Mouse (Mus musculus) heart, embryonic 11.5 days (tissue): Measurements from ENCODE around the gene Plxdc2. TPM values are rescaled to one million over a fixed set of nuclear protein-coding genes. Genes with fewer than 3 reads are reported as not detected.

ENCODE experiments used
- ATAC-seq: fragments of 200-750 bp; cut with Nextera tagmentation; replicated peaks from 2 replicates; pipeline ENCODE4 v1.8.0; 2017; ENCODE audit warnings: moderate library complexity; ENCODE audit not compliant: insufficient number of reproducible peaks, low FRiP score, low TSS enrichment
- H3K27ac ChIP-seq: fragments of 300-500 bp; sonication (generic); 2 replicates; pipeline ENCODE4 v1.5.1; 2014; ENCODE audit warnings: mild to moderate bottlenecking, low read depth, low read length
- H3K27me3 ChIP-seq: fragments of 300-500 bp; sonication (generic); 2 replicates; pipeline ENCODE4 v1.6.1; 2014; ENCODE audit warnings: mild to moderate bottlenecking, low read length, mixed read lengths; ENCODE audit not compliant: control insufficient read depth, insufficient read depth
- H3K36me3 ChIP-seq: fragments of 300-500 bp; sonication (generic); 2 replicates; pipeline ENCODE4 v1.6.1; 2014; ENCODE audit warnings: mild to moderate bottlenecking, low read length, moderate library complexity, mixed read lengths; ENCODE audit not compliant: control insufficient read depth, insufficient read depth
- H3K4me1 ChIP-seq: fragments of 300-500 bp; sonication (generic); 2 replicates; pipeline ENCODE4 v1.6.1; 2014; ENCODE audit warnings: low read length; ENCODE audit not compliant: control insufficient read depth, insufficient read depth
- H3K4me2 ChIP-seq: fragments of 300-500 bp; sonication (generic); 2 replicates; pipeline ENCODE4 v1.6.1; 2014; ENCODE audit warnings: mild to moderate bottlenecking, moderate library complexity
- H3K4me3 ChIP-seq: fragments of 300-500 bp; sonication (generic); 2 replicates; pipeline ENCODE4 v1.5.1; 2014; ENCODE audit warnings: low read depth, low read length
- H3K9ac ChIP-seq: fragments of 300-500 bp; sonication (generic); 2 replicates; pipeline ENCODE4 v1.6.1; 2014; ENCODE audit warnings: mild to moderate bottlenecking, low read depth, low read length, moderate library complexity
- H3K9me3 ChIP-seq: fragments of 300-500 bp; sonication (generic); replicated peaks from 2 replicates; pipeline ENCODE4 v1.6.1; 2016; ENCODE audit warnings: low read length; ENCODE audit not compliant: control insufficient read depth
- WGBS: fragments of 180-500 bp; shearing (Covaris S2); extraction: QIAGEN DNeasy Blood & Tissue Kit; methylation state at CpG from one replicate; pipeline ENCODE4 v1.1.7; 2014; ENCODE audit not compliant: insufficient replicate concordance; 5-methylcytosine and 5-hydroxymethylcytosine counted together
- polyA plus RNA-seq: library from polyadenylated mRNA; unstranded; fragments of >200 nt; fragmentation: Nextera tagmentation; extraction: Ambion mirVana; gene quantifications from 2 replicates; pipeline ENCODE4 v1.2.1, GENCODE M21; 2014

Gene Plxdc2
- 18.2 and 18.4 TPM in 2 replicates for polyA plus RNA-seq

GRCm38 (mm10) chr2:16356106-16356818, at the start of gene Plxdc2:
TSS of gene Plxdc2 (plus strand) at chr2:16356304.
- H3K4me3 ChIP-seq = peak within 1 kb of the TSS; percentile 50
- ATAC-seq = peak; percentile 81
- H3K36me3 ChIP-seq = no peaks in the 10 kb centered on the region
- H3K4me2 ChIP-seq = peak within 1 kb of the TSS; percentile 74
- WGBS = under 1% methylated on average over 44 of the region's 45 CpGs
- H3K27me3 ChIP-seq = no peaks in the 10 kb centered on the region; the same call in 1 of the 2 replicates
- H3K9me3 ChIP-seq = no peaks in the 10 kb centered on the region
- peak within 1 kb of the TSS; percentile 68 for H3K9ac ChIP-seq
- H3K27ac ChIP-seq = peak within 1 kb of the TSS; percentile 60; the same call in 1 of the 2 replicates
- H3K4me1 ChIP-seq = no peaks in the 10 kb centered on the region

- Histone ChIP-seq H3K9me3 (no peaks in the 10 kb centered on the region), H3K36me3 (no peaks in the 10 kb centered on the region), H3K4me1 (no peaks in the 10 kb centered on the region), H3K9ac (no peak overlapping the region), H3K4me2 (no peak overlapping the region), H3K27me3 (no peaks in the 10 kb centered on the region), H3K4me3 (no peak overlapping the region), H3K27ac (no peak overlapping the region)
- ATAC-seq = no peak
- 41% methylated on average over 2 of the region's 2 CpGs for WGBS
These were observed 45.7 kb upstream of the Plxdc2 start for GRCm38 (mm10) chr2:16310387-16310786.

- no peak for ATAC-seq
- H3K36me3 ChIP-seq = no peaks in the 10 kb centered on the region
- no peak overlapping the region for H3K9ac ChIP-seq
- no peaks in the 10 kb centered on the region for H3K9me3 ChIP-seq
- H3K4me1 ChIP-seq = no peaks in the 10 kb centered on the region
- H3K4me3 ChIP-seq = no peak overlapping the region
- no peaks in the 10 kb centered on the region for H3K27me3 ChIP-seq
- WGBS = 56% methylated on average over 4 of the region's 4 CpGs
- H3K4me2 ChIP-seq = no peak overlapping the region
- no peak overlapping the region for H3K27ac ChIP-seq
These were observed 43.6 kb upstream of the Plxdc2 start for GRCm38 (mm10) chr2:16312400-16313070.

GRCm38 (mm10) chr2:16335194-16335781, 20.8 kb upstream of the Plxdc2 start:
- Histone ChIP-seq H3K9ac (no peak overlapping the region), H3K4me2 (no peak overlapping the region), H3K4me3 (no peak overlapping the region), H3K4me1 (no peaks in the 10 kb centered on the region), H3K27ac (no peak overlapping the region), H3K27me3 (no peaks in the 10 kb centered on the region), H3K36me3 (no peaks in the 10 kb centered on the region), H3K9me3 (no peaks in the 10 kb centered on the region)
- ATAC-seq = no peak
- WGBS = 61% methylated on average over 4 of the region's 4 CpGs

- H3K27ac ChIP-seq = no peak overlapping the region
- H3K4me1 ChIP-seq = no peaks in the 10 kb centered on the region
- H3K9me3 ChIP-seq = no peaks in the 10 kb centered on the region
- H3K36me3 ChIP-seq = no peaks in the 10 kb centered on the region
- no peak overlapping the region for H3K4me2 ChIP-seq
- 63% methylated on average over 2 of the region's 2 CpGs for WGBS
- no peak overlapping the region for H3K9ac ChIP-seq
- H3K27me3 ChIP-seq = no peaks in the 10 kb centered on the region
- ATAC-seq = no peak
- no peak overlapping the region for H3K4me3 ChIP-seq
These were observed 11.5 kb upstream of the Plxdc2 start for GRCm38 (mm10) chr2:16344564-16344963.

GRCm38 (mm10) chr2:16351106-16351505, 5.0 kb upstream of the Plxdc2 start:
- no peaks in the 10 kb centered on the region for H3K9me3 ChIP-seq
- no peak overlapping the region for H3K4me2 ChIP-seq
- no peaks in the 10 kb centered on the region for H3K36me3 ChIP-seq
- 59% methylated on average over 3 of the region's 3 CpGs for WGBS
- H3K9ac ChIP-seq = no peak overlapping the region
- no peak overlapping the region for H3K4me3 ChIP-seq
- H3K27ac ChIP-seq = no peak overlapping the region
- no peak for ATAC-seq
- no peaks in the 10 kb centered on the region for H3K4me1 ChIP-seq
- no peaks in the 10 kb centered on the region for H3K27me3 ChIP-seq

GRCm38 (mm10) chr2:16355611-16356105, 446 bp upstream of the Plxdc2 start:
- under 1% methylated on average over 21 of the region's 22 CpGs for WGBS
- Histone ChIP-seq H3K9ac (peak overlapping the region; percentile 47; the same call in 1 of the 2 replicates), H3K9me3 (no peaks in the 10 kb centered on the region), H3K27me3 (no peaks in the 10 kb centered on the region; the same call in 1 of the 2 replicates), H3K4me3 (peak overlapping the region; percentile 50), H3K4me1 (no peaks in the 10 kb centered on the region), H3K4me2 (peak overlapping the region; percentile 74), H3K27ac (0 out of 2 replicates have a peak overlapping the region, but pooled peaks have one; percentile 60), H3K36me3 (no peaks in the 10 kb centered on the region)
- ATAC-seq = peak; percentile 82

- 1% methylated on average over 33 of the region's 33 CpGs for WGBS
- Histone ChIP-seq H3K9me3 (no peaks in the 10 kb centered on the region), H3K27me3 (no peaks in the 10 kb centered on the region; the same call in 1 of the 2 replicates), H3K36me3 (no peaks in the 10 kb centered on the region), H3K4me2 (peak overlapping the region; percentile 74), H3K9ac (peak overlapping the region; percentile 68), H3K4me1 (no peaks in the 10 kb centered on the region), H3K4me3 (peak overlapping the region; percentile 50), H3K27ac (no peak overlapping the region)
- ATAC-seq = no peak
These were observed 1.1 kb downstream of the Plxdc2 start for GRCm38 (mm10) chr2:16356921-16357837.
